Mouse (Mus musculus) heart, embryonic 11.5 days (tissue): ENCODE measurements around the gene Pla2g2f. TPM values are rescaled to one million over a fixed set of nuclear protein-coding genes. Genes with fewer than 3 reads are reported as not detected.

Experiments used
- ATAC-seq: fragments of 200-750 bp; cut with Nextera tagmentation; replicated peaks from 2 replicates; pipeline ENCODE4 v1.8.0; 2017; ENCODE audit warnings: moderate library complexity; ENCODE audit not compliant: insufficient number of reproducible peaks, low FRiP score, low TSS enrichment
- H3K27ac ChIP-seq: fragments of 300-500 bp; sonication (generic); 2 replicates; pipeline ENCODE4 v1.5.1; 2014; ENCODE audit warnings: mild to moderate bottlenecking, low read depth, low read length
- H3K27me3 ChIP-seq: fragments of 300-500 bp; sonication (generic); 2 replicates; pipeline ENCODE4 v1.6.1; 2014; ENCODE audit warnings: mild to moderate bottlenecking, low read length, mixed read lengths; ENCODE audit not compliant: control insufficient read depth, insufficient read depth
- H3K36me3 ChIP-seq: fragments of 300-500 bp; sonication (generic); 2 replicates; pipeline ENCODE4 v1.6.1; 2014; ENCODE audit warnings: mild to moderate bottlenecking, low read length, moderate library complexity, mixed read lengths; ENCODE audit not compliant: control insufficient read depth, insufficient read depth
- H3K4me1 ChIP-seq: fragments of 300-500 bp; sonication (generic); 2 replicates; pipeline ENCODE4 v1.6.1; 2014; ENCODE audit warnings: low read length; ENCODE audit not compliant: control insufficient read depth, insufficient read depth
- H3K4me2 ChIP-seq: fragments of 300-500 bp; sonication (generic); 2 replicates; pipeline ENCODE4 v1.6.1; 2014; ENCODE audit warnings: mild to moderate bottlenecking, moderate library complexity
- H3K4me3 ChIP-seq: fragments of 300-500 bp; sonication (generic); 2 replicates; pipeline ENCODE4 v1.5.1; 2014; ENCODE audit warnings: low read depth, low read length
- H3K9ac ChIP-seq: fragments of 300-500 bp; sonication (generic); 2 replicates; pipeline ENCODE4 v1.6.1; 2014; ENCODE audit warnings: mild to moderate bottlenecking, low read depth, low read length, moderate library complexity
- H3K9me3 ChIP-seq: fragments of 300-500 bp; sonication (generic); replicated peaks from 2 replicates; pipeline ENCODE4 v1.6.1; 2016; ENCODE audit warnings: low read length; ENCODE audit not compliant: control insufficient read depth
- WGBS: fragments of 180-500 bp; shearing (Covaris S2); extraction: QIAGEN DNeasy Blood & Tissue Kit; methylation state at CpG from one replicate; pipeline ENCODE4 v1.1.7; 2014; ENCODE audit not compliant: insufficient replicate concordance; 5-methylcytosine and 5-hydroxymethylcytosine counted together
- polyA plus RNA-seq: library from polyadenylated mRNA; unstranded; fragments of >200 nt; fragmentation: Nextera tagmentation; extraction: Ambion mirVana; gene quantifications from 2 replicates; pipeline ENCODE4 v1.2.1, GENCODE M21; 2014

Pla2g2f gene
- polyA plus RNA-seq, 1 experiment from 2014 or later, result not detected

DNA sequence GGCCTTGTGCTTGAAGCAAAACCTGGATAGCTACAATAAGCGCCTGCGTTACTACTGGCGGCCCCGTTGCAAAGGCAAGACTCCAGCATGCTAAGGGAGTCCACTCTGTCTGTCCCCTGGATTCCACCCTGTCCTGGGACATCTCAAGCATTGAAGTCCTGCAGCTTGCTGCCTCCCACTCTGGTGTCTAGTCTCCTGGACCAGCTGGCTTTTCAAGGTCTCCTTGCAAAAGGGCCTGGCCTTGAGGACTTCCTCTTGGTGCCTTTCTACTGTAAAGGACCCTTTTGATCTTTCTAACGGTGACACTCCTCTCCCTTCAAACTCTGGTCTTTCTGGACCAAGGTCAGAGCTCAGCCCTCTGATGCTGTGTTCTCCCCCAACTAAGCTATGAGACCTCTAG lies 22.9 kb upstream of the Pla2g2f start:
- Histone ChIP-seq H3K27me3 (peaks cover 5% of the 10 kb centered on the region; the same call in 1 of the 2 replicates), H3K4me1 (no peaks in the 10 kb centered on the region)

DNA sequence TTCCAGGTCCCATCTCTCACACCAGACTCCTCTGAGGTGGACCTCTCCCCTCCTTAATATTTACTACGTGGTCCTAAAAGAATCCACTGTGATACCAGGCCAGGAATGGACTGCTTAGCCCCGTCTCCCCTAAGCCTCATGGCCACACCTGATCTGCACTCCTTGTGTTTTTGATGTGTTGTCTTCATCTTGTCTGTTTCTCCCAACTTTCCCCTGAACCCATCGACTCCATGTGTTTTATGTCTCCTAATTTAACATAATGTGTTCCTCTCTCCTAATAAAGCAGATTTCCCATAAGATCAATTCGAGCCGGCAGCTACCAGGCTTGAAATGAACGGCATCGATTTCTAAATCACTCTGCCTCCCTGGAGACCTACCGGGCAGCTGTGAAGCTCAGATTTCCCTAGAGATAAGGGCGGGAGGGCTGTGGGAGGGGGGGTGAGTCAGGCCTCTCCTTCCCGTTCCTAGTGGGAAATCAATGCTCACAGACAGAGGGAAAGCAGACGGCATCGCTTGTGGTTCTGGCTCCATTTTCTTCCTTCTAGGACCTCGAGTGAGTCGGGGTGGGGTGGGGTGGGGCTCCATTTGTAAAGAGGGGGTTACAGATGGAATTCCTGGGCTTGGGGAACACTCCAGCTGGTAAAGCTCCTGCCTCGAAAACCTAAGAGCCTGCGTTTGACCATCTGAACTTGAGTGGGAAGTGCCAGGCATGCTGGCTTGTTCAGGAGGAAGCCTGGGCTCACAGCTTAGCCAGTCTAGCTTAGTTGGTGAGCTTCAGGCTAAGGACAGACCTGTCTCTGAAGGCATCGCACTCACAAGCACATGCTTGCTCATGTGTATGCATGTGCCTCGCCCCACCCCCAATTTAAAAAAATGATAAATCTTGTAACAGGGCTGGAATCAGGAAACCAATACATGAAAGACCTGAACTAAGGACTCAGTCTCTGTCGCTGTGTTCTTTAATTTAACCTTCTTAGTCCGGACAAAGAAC lies 20.3 kb upstream of the Pla2g2f start:
- no peak for ATAC-seq
- no peaks in the 10 kb centered on the region for H3K36me3 ChIP-seq
- no peak overlapping the region for H3K9ac ChIP-seq
- no peak overlapping the region for H3K4me3 ChIP-seq
- no peaks in the 10 kb centered on the region for H3K4me1 ChIP-seq
- H3K9me3 ChIP-seq, result no peaks in the 10 kb centered on the region
- H3K4me2 ChIP-seq, result no peak overlapping the region
- WGBS, result 38% methylated on average over 20 of the region's 20 CpGs
- H3K27ac ChIP-seq, result no peak overlapping the region
- peaks cover 5% of the 10 kb centered on the region; the same call in 1 of the 2 replicates for H3K27me3 ChIP-seq

More for the DNA sequence above, 22.9 kb upstream of the Pla2g2f start:
- Histone ChIP-seq H3K4me2 (no peak overlapping the region), H3K9ac (no peak overlapping the region), H3K36me3 (no peaks in the 10 kb centered on the region), H3K4me3 (no peak overlapping the region), H3K9me3 (no peaks in the 10 kb centered on the region), H3K27ac (no peak overlapping the region)
- ATAC-seq, result no peak
- WGBS, result 70% methylated on average over 5 of the region's 5 CpGs

DNA sequence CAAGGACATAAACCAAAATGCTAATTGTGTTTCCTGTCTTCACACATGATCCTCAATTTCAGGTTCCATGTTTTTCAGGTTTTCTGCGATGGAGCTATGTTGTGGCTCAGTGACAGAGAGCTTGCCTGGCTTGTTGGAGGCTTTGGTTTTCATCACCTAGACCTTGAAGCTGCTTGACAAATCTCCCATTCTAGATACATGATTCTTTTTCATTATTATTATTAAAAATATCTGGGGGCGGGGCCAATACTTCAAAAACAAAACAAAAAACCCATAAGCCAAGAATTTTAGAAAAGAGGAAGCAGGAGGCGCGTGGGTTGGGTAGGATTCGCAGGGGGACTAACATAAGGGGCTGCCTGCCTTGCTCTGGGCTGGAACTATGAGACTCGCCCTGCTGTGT lies 18.0 kb upstream of the Pla2g2f start, which contains the start of gene Pla2g2d:
TSS of gene Pla2g2d (plus strand) at position 301 of the 400 bp plus-strand sequence.
- H3K4me3 ChIP-seq, result no peak within 1 kb of the TSS
- H3K9ac ChIP-seq, result no peak within 1 kb of the TSS
- H3K27ac ChIP-seq, result no peak within 1 kb of the TSS
- WGBS, result 74% methylated on average over 6 of the region's 6 CpGs
- H3K4me1 ChIP-seq, result no peaks in the 10 kb centered on the region
- H3K27me3 ChIP-seq, result peaks cover 8% of the 10 kb centered on the region
- no peaks in the 10 kb centered on the region for H3K9me3 ChIP-seq
- H3K4me2 ChIP-seq, result no peak within 1 kb of the TSS
- ATAC-seq, result no peak
- H3K36me3 ChIP-seq, result no peaks in the 10 kb centered on the region

DNA sequence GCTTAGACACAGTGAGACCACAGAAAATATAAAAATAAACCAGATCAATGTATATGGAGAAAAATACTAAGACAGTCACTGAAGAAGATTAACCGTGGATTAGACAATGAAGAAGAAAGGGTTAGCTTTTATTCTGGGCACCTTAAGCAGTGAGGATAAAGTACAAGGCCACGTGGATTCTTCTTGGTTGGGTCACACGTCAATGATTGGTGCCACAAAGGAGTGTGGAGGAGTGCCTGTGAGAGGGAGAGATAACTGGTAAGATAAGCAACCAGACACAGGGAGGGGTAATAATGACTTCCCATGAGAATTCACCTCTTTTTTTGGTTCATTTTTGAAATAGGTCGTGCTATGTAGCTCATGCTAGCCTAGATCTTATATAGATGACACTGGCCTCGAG lies 15.0 kb upstream of the Pla2g2f start:
- Histone ChIP-seq H3K4me3 (no peak overlapping the region), H3K4me1 (no peaks in the 10 kb centered on the region), H3K4me2 (no peak overlapping the region), H3K27me3 (peaks cover 5% of the 10 kb centered on the region; the same call in 1 of the 2 replicates), H3K36me3 (no peaks in the 10 kb centered on the region), H3K9me3 (no peaks in the 10 kb centered on the region), H3K27ac (no peak overlapping the region), H3K9ac (no peak overlapping the region)
- 74% methylated on average over 5 of the region's 5 CpGs for WGBS
- ATAC-seq, result no peak

DNA sequence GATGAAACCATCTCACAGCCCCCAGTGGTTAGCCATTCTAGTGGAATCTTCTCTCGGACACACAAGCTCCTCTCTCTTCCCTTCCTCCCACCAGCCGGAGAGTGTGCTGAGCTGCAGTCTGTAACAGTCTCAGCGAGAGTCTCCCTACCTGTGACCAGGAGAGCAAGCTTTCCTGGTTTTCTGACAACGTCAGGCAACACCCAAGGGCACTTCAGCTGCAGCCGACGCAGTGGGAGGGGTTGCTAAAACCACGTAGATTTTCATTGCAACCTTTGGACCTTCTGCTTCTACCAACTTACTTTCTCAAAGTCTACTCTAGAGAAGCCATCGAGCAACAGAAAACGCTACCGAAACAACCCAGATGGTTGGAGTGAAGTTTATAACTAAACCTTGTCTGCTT lies 14.5 kb upstream of the Pla2g2f start:
- Histone ChIP-seq H3K9ac (no peak overlapping the region), H3K27me3 (peaks cover 3% of the 10 kb centered on the region; the same call in 1 of the 2 replicates), H3K27ac (no peak overlapping the region), H3K4me2 (no peak overlapping the region), H3K4me1 (no peaks in the 10 kb centered on the region), H3K9me3 (no peaks in the 10 kb centered on the region), H3K4me3 (no peak overlapping the region), H3K36me3 (no peaks in the 10 kb centered on the region)
- 81% methylated on average over 10 of the region's 10 CpGs for WGBS
- no peak for ATAC-seq

DNA sequence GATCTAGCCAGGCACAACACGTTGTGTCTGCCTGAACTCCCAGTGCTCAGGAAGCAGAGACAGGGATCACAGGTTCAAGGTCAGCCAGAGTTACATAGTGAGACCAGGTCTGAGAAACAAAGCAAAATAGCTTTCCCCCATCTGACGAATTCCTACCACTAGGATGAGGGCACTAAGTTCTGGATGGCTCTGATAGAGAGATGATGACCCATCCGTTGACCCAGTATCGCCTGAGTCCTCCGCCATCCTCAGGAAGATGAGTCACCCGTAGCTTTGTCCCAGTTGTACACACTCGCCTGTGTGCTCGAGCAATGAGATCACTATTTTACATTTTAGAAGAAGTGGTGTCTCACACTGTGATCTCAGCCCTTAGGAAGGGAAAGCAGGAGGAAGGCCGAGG lies 4.8 kb upstream of the Pla2g2f start:
- Histone ChIP-seq H3K4me1 (no peaks in the 10 kb centered on the region), H3K27me3 (no peaks in the 10 kb centered on the region), H3K36me3 (no peaks in the 10 kb centered on the region), H3K4me2 (no peak overlapping the region), H3K4me3 (no peak overlapping the region), H3K9me3 (no peaks in the 10 kb centered on the region), H3K27ac (no peak overlapping the region), H3K9ac (no peak overlapping the region)
- WGBS, result 69% methylated on average over 9 of the region's 9 CpGs
- ATAC-seq, result no peak

DNA sequence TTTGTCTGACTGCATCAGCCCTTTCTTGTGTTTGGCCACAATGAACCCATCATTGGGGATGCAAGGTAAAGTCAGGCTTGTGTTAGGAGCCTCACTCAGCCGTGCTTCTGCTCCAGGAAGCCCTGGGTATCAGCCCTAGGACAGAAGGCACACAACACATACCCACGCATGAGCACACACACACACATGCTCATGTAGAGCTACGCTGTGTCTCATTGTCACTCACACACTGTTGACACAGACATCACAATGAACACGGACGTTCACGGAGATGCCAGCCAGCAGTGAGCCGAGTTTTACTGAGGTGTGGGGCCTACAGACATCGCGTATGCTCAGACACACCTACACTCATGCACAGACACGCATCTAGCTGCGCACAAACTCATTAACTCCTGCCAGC lies 1.4 kb downstream of the Pla2g2f start:
- H3K27ac ChIP-seq, result no peak overlapping the region
- no peak overlapping the region for H3K9ac ChIP-seq
- whole genome bisulfite sequencing, result 85% methylated on average over 11 of the region's 11 CpGs
- no peaks in the 10 kb centered on the region for H3K27me3 ChIP-seq
- ATAC-seq, result no peak
- no peaks in the 10 kb centered on the region for H3K4me1 ChIP-seq
- H3K9me3 ChIP-seq, result no peaks in the 10 kb centered on the region
- H3K4me2 ChIP-seq, result no peak overlapping the region
- no peaks in the 10 kb centered on the region for H3K36me3 ChIP-seq
- no peak overlapping the region for H3K4me3 ChIP-seq

DNA sequence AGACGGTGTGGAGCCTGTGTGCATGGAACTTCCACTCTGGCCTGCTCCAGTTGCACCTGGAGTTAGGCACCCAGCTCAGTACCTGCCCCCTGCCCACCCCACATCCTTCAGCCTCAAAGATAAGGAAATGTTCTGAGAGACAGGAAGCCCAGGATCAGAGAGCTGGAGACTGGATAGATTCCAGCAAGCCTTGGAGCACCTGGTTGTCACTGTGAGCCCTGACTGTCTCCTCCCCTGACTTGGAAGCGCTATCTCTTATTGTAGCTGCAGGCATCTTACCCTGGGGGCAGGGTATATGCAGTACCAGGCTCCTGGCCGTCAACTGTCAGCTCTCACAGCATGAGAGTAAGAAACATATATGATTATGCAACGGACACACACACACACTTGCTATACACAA lies 2.0 kb downstream of the Pla2g2f start:
- Histone ChIP-seq H3K36me3 (no peaks in the 10 kb centered on the region), H3K27me3 (no peaks in the 10 kb centered on the region), H3K9ac (no peak overlapping the region), H3K9me3 (no peaks in the 10 kb centered on the region), H3K4me2 (no peak overlapping the region), H3K4me1 (no peaks in the 10 kb centered on the region), H3K27ac (no peak overlapping the region), H3K4me3 (no peak overlapping the region)
- 53% methylated on average over 4 of the region's 4 CpGs for WGBS
- no peak for ATAC-seq
